Mouse (Mus musculus) G1E (cell line): ENCODE measurements around the gene Runx3. TPM values are rescaled to one million over a fixed set of nuclear protein-coding genes. Genes with fewer than 3 reads are reported as not detected.

ENCODE experiments used
- ATAC-seq: 2 replicates; pipeline ENCODE4 v1.8.0; 2016; ENCODE audit warnings: mild to moderate bottlenecking; ENCODE audit not compliant: insufficient number of reproducible peaks, poor library complexity, low FRiP score, severe bottlenecking; ENCODE audit errors: extremely low read depth
- DNase-seq: peaks from one replicate; pipeline ENCODE4 v3.0.0; 2012; ENCODE audit warnings: low spot score
- H3K27me3 ChIP-seq: 2 replicates; pipeline ENCODE4 v1.6.1; 2012; ENCODE audit warnings: mild to moderate bottlenecking, low read length, inconsistent platforms; ENCODE audit not compliant: insufficient read depth
- H3K36me3 ChIP-seq: replicated peaks from 2 replicates; pipeline ENCODE3; 2012; ENCODE audit warnings: mild to moderate bottlenecking, inconsistent platforms
- H3K4me1 ChIP-seq: 2 replicates; pipeline ENCODE4 v1.6.1; 2012; ENCODE audit warnings: low read depth, low read length, inconsistent platforms, mixed read lengths; ENCODE audit not compliant: insufficient read depth
- H3K4me3 ChIP-seq: 2 replicates; pipeline ENCODE4 v1.5.1; 2012; ENCODE audit warnings: low read depth, mild to moderate bottlenecking, inconsistent platforms, low read length, moderate library complexity, mixed read lengths
- H3K9me3 ChIP-seq: replicated peaks from 2 replicates; pipeline ENCODE4 v1.6.1; 2012; ENCODE audit warnings: inconsistent platforms
- CTCF ChIP-seq: IDR thresholded peaks from 2 replicates; pipeline ENCODE4 v1.5.1; 2012; ENCODE audit warnings: low read depth, low read length, inconsistent platforms, mixed read lengths
- GATA1 ChIP-seq: IDR thresholded peaks from 2 replicates; pipeline ENCODE4 v1.6.1; 2012; ENCODE audit warnings: borderline replicate concordance, low read length, inconsistent platforms, mixed read lengths
- GATA2 ChIP-seq: IDR thresholded peaks from 2 replicates; pipeline ENCODE4 v1.6.1; 2012; ENCODE audit warnings: low read depth, low read length, inconsistent platforms, borderline replicate concordance
- POLR2AphosphoS5 ChIP-seq: IDR thresholded peaks from 2 replicates; pipeline ENCODE4 v1.6.1; 2012; ENCODE audit warnings: low read depth, low read length, inconsistent platforms; ENCODE audit not compliant: insufficient replicate concordance
- TAL1 ChIP-seq: conservative IDR thresholded peaks from 2 replicates; pipeline ENCODE4 v1.6.1; 2012; ENCODE audit warnings: low read depth, low read length, inconsistent platforms, mixed read lengths
- polyA plus RNA-seq: library from polyadenylated mRNA; stranded (reverse); fragments of >175 nt; gene quantifications from 2 replicates; pipeline ENCODE4 v1.2.3, GENCODE M21; 2012
- total RNA-seq, 2 experiments: library from RNA; stranded (forward) in 1 of 2; stranded (reverse) in 1 of 2; fragments of 200-1000 nt in 1 of 2; fragments of >200 nt in 1 of 2; fragmentation: Nextera tagmentation in 1 of 2; gene quantifications; 2 replicates each; pipeline ENCODE4 v1.2.3; 2014 to 2017

Runx3 gene
- total and polyA plus RNA-seq, 3 experiments = 0.05 to 0.55 TPM; not detected in 1

GRCm38 (mm10) chr4:135123721-135124120 is 3.3 kb downstream of the Runx3 start:
- Histone ChIP-seq H3K36me3 (no peaks in the 10 kb centered on the region), H3K4me3 (no peak overlapping the region), H3K27me3 (peaks cover 15% of the 10 kb centered on the region), H3K9me3 (no peaks in the 10 kb centered on the region), H3K4me1 (no peaks in the 10 kb centered on the region)
- DNase-seq = no peak
- TF ChIP-seq POLR2AphosphoS5 = no peak
- no peak for TF ChIP-seq TAL1
- no peak for TF ChIP-seq CTCF
- no peak for TF ChIP-seq GATA1
- no peak for TF ChIP-seq GATA2
- no peak for ATAC-seq

DNA sequence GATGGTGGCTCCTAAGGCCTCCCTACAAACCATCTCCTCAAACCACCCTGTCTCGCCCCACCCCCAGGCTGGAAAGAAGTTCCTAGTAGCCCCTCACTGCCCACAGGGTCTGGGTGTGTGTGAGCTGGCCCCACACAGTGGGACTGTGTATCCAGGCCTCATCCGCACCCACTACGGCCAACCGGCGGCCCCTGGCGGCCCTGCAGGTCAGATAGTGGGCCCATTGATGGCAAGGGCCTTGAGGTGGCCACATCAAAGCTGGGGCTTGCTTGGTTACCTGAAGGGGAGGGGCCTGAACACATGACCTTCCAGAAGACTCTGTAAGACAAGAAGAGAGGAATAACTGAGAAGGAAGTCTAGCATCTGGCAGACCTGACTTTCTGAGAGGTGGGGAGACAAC is 4.3 kb downstream of the Runx3 start:
- H3K27me3 ChIP-seq = peaks cover 14% of the 10 kb centered on the region
- no peaks in the 10 kb centered on the region for H3K36me3 ChIP-seq
- ATAC-seq = no peak
- no peaks in the 10 kb centered on the region for H3K9me3 ChIP-seq
- TF ChIP-seq POLR2AphosphoS5 (no peak), GATA2 (no peak), GATA1 (no peak), CTCF (no peak), TAL1 (no peak)
- DNase-seq = no peak
- no peak overlapping the region for H3K4me3 ChIP-seq
- H3K4me1 ChIP-seq = no peaks in the 10 kb centered on the region

DNA sequence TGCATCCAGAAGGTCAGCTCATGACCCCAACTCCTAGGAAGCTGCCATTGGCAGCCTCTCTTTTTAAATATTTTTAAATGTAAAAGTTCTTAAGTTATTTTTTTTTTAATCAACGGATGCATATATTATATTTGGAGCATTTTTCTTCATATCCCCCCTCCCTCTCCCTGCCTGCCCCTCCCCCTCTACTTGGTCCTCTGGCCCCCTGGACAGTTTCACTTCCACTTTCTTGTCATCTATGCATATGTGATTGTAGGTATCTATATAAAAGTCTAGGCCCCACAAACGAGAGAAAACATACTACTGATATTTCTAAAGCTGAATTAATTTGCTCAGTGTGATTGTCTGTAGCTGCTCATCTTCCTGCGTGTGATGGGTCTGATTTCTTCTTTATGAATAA is 4.7 kb downstream of the Runx3 start:
- H3K4me3 ChIP-seq = no peak overlapping the region
- no peaks in the 10 kb centered on the region for H3K9me3 ChIP-seq
- DNase-seq (no peak), ATAC-seq (no peak)
- TF ChIP-seq TAL1 (no peak), POLR2AphosphoS5 (no peak), CTCF (no peak), GATA1 (no peak), GATA2 (no peak)
- H3K27me3 ChIP-seq = peaks cover 11% of the 10 kb centered on the region
- no peaks in the 10 kb centered on the region for H3K36me3 ChIP-seq
- H3K4me1 ChIP-seq = no peaks in the 10 kb centered on the region

- TF ChIP-seq POLR2AphosphoS5 (no peak), GATA1 (no peak), CTCF (0 out of 2 replicates have a peak, but pooled peaks have one; percentile 9), GATA2 (no peak)
- H3K36me3 ChIP-seq = no peaks in the 10 kb centered on the region
Measured at GRCm38 (mm10) chr4:135126385-135126784, 5.9 kb downstream of the Runx3 start.

DNA sequence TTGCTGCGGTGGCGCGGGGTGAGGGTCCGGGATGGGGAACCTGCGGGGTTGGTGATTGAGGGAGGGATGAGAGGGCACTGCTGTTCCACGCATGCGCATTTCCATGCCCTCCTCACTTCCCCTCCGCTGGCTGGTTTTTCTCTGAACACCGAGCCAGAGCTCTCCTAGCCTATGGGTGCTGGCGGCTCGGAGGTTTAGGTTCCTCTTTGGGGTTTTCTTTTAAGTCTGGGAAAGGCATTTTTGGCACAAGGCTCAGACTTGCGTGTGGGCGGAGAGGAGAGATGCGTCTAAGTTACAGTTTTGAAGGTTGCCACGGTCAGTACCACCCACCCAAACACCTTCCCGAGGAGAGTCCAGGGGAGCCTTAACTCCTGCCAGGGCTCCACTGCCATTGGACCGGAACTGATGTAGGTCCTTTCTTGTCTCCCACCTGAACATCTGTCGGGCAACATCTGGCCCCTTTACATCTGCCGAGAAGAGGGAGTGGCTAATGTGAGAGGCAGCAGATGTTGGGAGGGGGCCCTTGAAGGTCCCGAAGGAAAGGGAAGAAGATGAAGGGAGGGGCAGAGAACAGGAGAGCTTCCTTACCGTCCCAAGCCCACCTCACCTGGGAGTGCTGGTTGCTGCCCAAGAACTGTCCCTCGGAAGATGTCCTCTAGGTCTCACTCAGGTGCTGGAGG is 8.5 kb downstream of the Runx3 start:
- peaks cover 8% of the 10 kb centered on the region for H3K27me3 ChIP-seq
- H3K4me3 ChIP-seq = no peak overlapping the region
- no peaks in the 10 kb centered on the region for H3K4me1 ChIP-seq
- H3K9me3 ChIP-seq = no peaks in the 10 kb centered on the region
- H3K36me3 ChIP-seq = no peaks in the 10 kb centered on the region
- no peak for ATAC-seq
- TF ChIP-seq POLR2AphosphoS5 = no peak
- no peak for TF ChIP-seq CTCF
- no peak for TF ChIP-seq TAL1
- no peak for TF ChIP-seq GATA2
- no peak for TF ChIP-seq GATA1
- no peak for DNase-seq

More at GRCm38 (mm10) chr4:135126385-135126784, 5.9 kb downstream of the Runx3 start:
- no peaks in the 10 kb centered on the region for H3K9me3 ChIP-seq
- DNase-seq (no peak), ATAC-seq (no peak)
- no peaks in the 10 kb centered on the region for H3K4me1 ChIP-seq
- peaks cover 8% of the 10 kb centered on the region for H3K27me3 ChIP-seq
- H3K4me3 ChIP-seq = no peak overlapping the region

DNA sequence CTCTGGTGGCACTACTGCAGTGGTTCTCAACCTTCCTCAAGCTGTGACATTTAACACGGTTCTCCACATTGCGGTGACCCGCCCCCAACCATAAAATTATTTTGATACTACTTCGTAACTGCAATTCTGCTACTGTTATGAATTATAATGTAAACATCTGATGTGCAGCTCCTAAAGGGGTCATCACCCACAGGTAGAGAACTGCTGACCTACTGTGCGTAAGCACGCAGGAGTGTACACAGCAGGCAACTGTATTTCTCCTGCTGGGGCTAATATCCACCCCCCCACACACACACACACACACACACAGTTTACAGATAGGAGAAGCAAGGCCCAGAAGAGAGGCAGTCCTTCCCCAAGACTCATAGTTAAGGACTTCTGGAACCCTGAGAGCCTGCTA is 9.7 kb downstream of the Runx3 start:
- Histone ChIP-seq H3K4me3 (no peak overlapping the region), H3K9me3 (no peaks in the 10 kb centered on the region), H3K27me3 (peaks cover 15% of the 10 kb centered on the region), H3K36me3 (no peaks in the 10 kb centered on the region), H3K4me1 (no peaks in the 10 kb centered on the region)
- ATAC-seq (no peak), DNase-seq (no peak)
- TF ChIP-seq GATA2 (no peak), POLR2AphosphoS5 (no peak), TAL1 (no peak), GATA1 (no peak), CTCF (no peak)
